Mouse (Mus musculus): ENCODE results near the gene Rnf187.

Gene Rnf187

GRCm38 (mm10) chr11:58894456-58894855 lies 44.3 kb downstream of the Rnf187 start:
- no peak for DNase-seq

GRCm38 (mm10) chr11:58890511-58890910 lies 48.2 kb downstream of the Rnf187 start:
- DNase-seq: peak; percentile 21

GRCm38 (mm10) chr11:58883756-58884155 lies 55.0 kb downstream of the Rnf187 start:
- DNase-seq: no peak

Measured in kidney, postnatal 10 days (tissue).